Mouse (Mus musculus): Measurements from ENCODE around the gene Zfyve9.
"Not testable (repeated sequence)": the region's sequence is repeated elsewhere in the genome, so short reads cannot be mapped to it uniquely, and the experiment has no call there.

Gene Zfyve9

DNA sequence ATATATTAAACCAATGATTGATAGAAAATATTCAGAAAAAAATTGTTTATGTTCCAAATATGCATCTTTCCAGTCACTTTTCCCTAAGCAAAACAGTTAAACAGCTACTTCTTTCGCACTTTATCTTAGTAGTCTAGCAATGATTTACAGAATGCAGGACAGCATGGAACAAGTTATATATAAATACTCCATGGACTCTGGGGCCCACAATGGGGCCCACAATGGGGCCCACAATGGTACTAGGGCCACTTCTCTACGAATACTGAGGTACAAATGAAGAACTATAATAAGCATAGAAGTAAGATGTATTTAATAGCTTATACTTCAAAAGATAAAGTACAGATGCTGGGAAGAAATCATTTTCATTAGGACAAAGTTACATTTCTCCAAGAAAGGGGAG lies 56.5 kb downstream of the Zfyve9 start:
- CTCF ChIA-PET, result no interaction called here

GRCm38 (mm10) chr4:108721245-108721784 lies 59.3 kb downstream of the Zfyve9 start:
- CTCF ChIA-PET, result no interaction called here

GRCm38 (mm10) chr4:108719349-108719748 lies 61.2 kb downstream of the Zfyve9 start, which contains the start of gene 3110021N24Rik:
TSS of gene 3110021N24Rik (plus strand) at chr4:108719649.
- CTCF ChIA-PET, result no interaction called here

GRCm38 (mm10) chr4:108708209-108708608 lies 72.4 kb downstream of the Zfyve9 start:
- CTCF ChIA-PET, result no interaction called here

- CTCF ChIA-PET, result no interaction called here
These were observed 83.7 kb downstream of the Zfyve9 start for GRCm38 (mm10) chr4:108696934-108697333.

DNA sequence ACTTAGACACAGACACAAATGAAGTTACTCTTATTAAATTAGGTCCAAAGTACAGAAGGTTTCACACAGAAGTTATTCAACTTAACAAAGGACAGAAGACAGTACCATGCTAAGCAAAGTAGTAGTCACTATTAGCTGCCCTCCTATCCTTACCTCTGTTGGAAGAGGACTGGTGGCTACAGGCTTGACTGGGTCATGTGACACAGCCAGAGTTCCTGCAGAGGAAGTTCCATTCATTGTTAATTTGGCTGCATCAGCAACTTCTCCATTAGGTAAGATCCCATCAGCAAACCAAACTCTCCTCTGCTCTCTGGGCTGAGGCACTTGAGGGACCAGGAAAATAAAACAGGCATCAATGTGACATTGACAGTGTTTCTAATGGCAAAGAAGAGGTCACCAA lies 89.1 kb downstream of the Zfyve9 start:
- CTCF ChIA-PET, result no interaction called here

DNA sequence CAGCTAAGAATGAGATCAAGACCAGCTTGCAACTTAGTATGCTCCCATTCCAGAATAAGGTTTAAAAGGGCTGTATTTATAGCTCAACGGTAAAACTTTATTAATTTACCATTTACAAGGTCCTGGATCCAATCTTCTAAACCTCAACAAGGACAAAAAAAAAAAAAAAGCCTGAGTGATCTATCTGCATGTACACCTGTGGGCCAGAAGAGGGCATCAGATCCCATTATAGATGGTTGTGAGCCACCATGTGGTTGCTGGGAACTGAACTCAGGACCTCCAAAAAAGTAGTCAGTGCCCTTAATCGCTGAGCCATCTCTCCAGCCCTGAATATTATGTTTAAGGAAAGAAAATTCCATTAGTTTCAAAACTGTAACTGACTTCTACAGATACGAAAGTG lies 90.1 kb downstream of the Zfyve9 start:
- CTCF ChIA-PET, result interaction anchor here (0.7 kb wide), 1 partner anchor 105 kb away, joined by 4 read pairs; no protein-coding TSS in a partner anchor

- CTCF ChIA-PET, result not testable (repeated sequence)
These were observed 93.5 kb downstream of the Zfyve9 start for GRCm38 (mm10) chr4:108687098-108687497.

- CTCF ChIA-PET, result no interaction called here
These were observed 94.4 kb downstream of the Zfyve9 start for GRCm38 (mm10) chr4:108686156-108686555.

GRCm38 (mm10) chr4:108664407-108664806 lies 116.2 kb downstream of the Zfyve9 start:
- CTCF ChIA-PET, result no interaction called here

DNA sequence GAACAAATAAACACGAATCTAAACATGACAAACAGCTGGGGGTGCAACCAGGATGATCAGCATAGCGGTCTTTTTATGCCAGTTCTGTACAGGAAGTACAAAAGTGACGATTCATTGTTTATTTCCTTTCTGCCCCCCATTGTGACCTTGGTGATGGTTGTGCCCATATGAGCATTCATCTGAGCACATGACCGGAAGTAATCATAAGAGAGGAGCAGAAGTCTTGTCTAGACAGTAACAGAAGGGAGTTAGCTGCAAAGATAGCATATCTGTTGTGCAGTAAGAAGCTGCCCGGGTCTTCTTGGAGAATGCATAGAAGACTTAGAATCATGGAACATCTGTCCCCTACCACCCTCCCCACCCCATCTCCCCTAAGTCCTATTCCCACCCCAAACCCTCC lies 141.8 kb downstream of the Zfyve9 start:
- CTCF ChIA-PET, result no interaction called here

- CTCF ChIA-PET, result no interaction called here
These were observed 142.9 kb downstream of the Zfyve9 start for GRCm38 (mm10) chr4:108637721-108638120.

DNA sequence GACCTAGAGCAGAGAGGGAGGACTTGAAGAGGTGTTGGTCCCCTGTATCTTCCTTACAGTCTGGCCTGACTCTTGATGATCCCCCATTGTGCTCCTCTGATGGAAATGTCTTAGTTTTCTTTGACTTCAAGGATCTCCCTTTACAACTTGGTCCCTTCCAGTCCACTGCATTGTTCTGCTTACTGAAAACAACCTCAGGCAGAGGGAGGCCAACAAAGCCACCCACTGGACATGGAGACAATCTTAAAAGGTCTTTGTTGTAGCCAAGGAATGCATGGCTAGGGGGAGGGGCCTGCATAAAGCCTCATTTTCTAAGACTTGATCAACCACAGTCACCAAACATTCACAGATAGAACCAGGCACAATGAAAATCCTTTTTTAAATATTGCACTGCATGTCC lies 145.5 kb downstream of the Zfyve9 start:
- CTCF ChIA-PET, result no interaction called here

GRCm38 (mm10) chr4:108634696-108635095 lies 145.9 kb downstream of the Zfyve9 start:
- CTCF ChIA-PET, result no interaction called here

DNA sequence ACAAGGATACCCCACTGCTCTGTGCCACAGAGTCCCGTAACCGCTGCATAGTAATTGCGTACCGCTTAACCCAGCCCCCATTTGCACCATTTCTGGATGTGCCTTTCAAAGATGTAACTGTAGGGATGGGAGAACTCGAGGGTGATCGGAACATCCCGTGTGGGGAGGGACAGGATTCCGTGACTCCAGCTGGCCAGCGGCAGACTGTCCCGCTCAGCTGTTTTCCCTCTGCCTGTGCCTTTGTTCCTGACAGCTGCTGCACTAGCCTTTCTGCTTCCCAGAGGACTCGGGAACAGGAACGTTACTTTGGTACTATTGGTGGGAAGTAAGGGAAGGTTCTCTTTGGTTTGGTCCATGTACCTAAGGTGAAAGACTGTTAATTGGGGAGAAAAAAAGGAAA lies 146.9 kb downstream of the Zfyve9 start:
- CTCF ChIA-PET, result no interaction called here

- CTCF ChIA-PET, result no interaction called here
These were observed 149.0 kb downstream of the Zfyve9 start for GRCm38 (mm10) chr4:108631616-108632015.

GRCm38 (mm10) chr4:108630096-108630495 lies 150.5 kb downstream of the Zfyve9 start:
- CTCF ChIA-PET, result no interaction called here

DNA sequence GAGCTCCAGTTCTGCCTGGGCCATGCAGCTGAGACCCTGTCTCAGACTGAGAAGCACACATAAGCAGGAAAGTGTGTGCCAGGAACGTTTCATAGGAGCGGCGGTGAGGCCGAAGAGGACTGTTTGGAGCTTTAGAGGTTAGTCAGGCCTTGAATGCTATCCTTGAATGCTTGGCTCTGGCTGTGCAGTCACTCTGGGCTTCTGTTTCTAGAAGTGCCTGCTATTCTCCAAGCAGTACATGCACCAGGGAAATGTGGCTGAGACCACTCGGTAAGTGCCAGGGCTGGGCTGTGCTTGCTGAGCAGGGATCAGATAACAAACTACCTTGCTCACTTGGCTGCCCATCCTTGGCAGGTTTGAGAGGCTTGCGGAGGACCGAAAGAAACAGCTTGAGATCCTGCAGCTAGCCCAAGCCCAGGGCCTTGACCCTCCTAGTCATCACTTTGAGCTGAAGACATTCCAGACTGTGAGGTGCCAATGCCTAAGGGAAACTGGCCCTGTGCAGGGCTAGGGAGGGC lies 151.2 kb downstream of the Zfyve9 start:
- CTCF ChIA-PET, result no interaction called here

DNA sequence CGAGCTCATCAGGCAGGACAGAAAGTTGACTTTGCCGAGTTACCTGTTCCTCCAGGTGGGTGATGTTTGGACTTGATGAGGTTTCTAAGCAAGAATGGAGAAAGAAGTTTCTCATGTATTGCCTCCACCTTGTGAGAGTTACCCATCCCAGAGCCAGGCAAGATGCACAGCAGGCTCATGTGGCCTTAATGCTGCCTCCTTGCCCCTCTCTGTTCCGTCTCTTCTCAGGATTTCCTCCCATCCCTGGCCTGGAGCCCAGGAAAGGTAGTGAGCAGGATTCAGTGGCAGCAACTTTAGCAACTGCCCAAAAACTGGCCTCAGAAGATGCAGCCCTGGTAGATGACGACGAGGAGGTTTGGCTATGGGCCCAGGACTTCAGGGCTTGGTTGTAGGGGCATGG lies 153.5 kb downstream of the Zfyve9 start:
- CTCF ChIA-PET, result interaction anchor here (0.7 to 1.0 kb wide), 2 partner anchors 10 to 564 kb away, joined by 3 to 27 read pairs; no protein-coding TSS in a partner anchor

DNA sequence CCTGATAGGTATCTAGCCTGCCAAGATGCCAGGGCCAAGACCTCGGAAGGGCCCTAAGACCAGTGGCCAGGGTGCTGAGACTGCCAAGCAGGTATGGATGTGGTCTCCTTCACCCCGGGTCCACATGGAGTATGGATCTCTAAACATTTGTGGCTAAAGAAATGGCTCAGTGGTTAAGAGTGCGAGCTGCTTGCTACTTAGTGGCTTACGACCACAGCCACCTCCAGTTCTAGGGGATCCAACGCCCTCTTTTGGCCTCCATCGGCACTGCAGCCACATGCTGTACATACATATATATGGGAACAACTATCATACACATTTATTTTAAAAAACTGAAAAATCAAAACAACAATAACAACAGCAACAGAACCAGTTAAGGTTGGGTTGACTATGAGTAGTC lies 159.1 kb downstream of the Zfyve9 start:
- CTCF ChIA-PET, result no interaction called here

DNA sequence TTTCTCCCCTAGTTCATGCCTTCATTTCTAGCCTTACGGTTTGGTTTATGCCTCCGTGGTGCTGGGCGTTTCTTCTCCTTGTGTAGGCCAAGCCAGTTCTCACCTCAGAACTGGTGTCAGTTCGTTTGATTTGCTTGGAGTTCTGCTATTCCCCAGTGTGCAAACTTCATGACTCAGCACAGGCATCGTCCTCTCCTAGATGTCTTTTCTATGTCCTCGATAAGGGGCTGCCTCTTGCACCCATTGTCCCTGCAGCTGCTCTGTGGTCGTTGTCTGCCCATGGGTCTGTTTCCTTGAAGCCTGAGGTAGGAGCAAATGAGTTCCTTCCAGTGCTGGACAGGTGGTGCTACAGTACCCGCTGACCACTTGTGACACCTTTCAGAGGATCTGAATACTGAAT lies 160.1 kb downstream of the Zfyve9 start:
- CTCF ChIA-PET, result interaction anchor here (0.5 kb wide), 1 partner anchor 43 kb away, joined by 3 read pairs; no protein-coding TSS in a partner anchor

GRCm38 (mm10) chr4:108619587-108620341 lies 160.8 kb downstream of the Zfyve9 start, which contains the start of gene Cc2d1b:
TSS of gene Cc2d1b (plus strand) at chr4:108619940.
- CTCF ChIA-PET, result interaction anchor here (0.5 kb wide), 1 partner anchor 42 kb away, joined by 3 read pairs; no protein-coding TSS in a partner anchor

GRCm38 (mm10) chr4:108619165-108619564 lies 161.4 kb downstream of the Zfyve9 start:
- CTCF ChIA-PET, result no interaction called here

All from spleen, embryonic (tissue).